Mouse (Mus musculus) heart, adult 11 months (tissue): Measurements from ENCODE around the gene Dapk2.

Source experiments
- DNase-seq: peaks from one replicate; pipeline ENCODE4 v3.0.0; 2022

The Dapk2 gene

GRCm38 (mm10) chr9:66157958-66158830 lies at the start of gene Dapk2:
Dapk2 (plus strand) TSS chr9:66158223.
- DNase-seq: peak; percentile 98

GRCm38 (mm10) chr9:66109574-66109973 lies 48.4 kb upstream of the Dapk2 start:
- DNase-seq: peak; percentile 23

DNA sequence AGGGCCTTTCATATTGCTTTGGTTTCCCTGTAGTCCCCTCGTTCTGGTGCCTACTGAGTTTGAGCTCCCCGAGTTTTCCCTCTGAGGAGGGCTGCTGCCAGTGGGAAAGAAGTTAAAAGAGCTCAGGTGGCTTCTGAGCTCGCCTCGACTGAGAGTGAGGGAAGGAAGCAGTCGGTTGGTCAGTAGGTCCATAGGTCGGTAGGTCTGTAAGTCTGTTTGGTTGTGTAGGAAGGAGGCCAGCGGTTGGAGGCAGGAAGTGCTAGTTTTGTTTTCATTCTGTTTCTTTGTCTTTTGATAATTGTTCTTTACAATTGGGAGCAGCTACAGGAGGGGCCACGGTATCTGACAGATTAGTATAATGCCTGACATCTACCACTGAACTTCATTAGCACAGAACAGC lies 47.9 kb upstream of the Dapk2 start:
- peak; percentile 25 for DNase-seq

GRCm38 (mm10) chr9:66110611-66111379 lies 47.2 kb upstream of the Dapk2 start:
- peak; percentile 64 for DNase-seq

DNA sequence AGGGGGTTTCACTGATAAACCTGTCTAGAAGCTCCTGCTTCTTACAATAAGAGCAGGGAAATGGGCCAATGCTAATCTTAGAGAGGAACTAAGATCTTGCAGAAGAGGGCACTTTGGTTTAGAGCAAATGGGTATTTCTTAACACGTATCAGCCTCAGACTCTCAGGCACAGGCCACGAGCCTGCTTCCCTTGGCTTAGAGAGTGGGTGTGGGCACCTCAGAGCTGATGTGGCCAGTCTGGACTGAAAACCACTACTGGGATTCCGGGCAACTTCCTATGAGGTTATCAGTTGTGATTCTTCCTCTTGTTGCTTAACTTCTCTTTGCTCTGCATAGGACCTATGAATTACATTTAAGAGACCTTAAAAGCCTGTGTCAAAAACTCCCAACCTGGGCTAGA lies 43.7 kb upstream of the Dapk2 start:
- DNase-seq: peak; percentile 92

GRCm38 (mm10) chr9:66116890-66117289 lies 41.1 kb upstream of the Dapk2 start:
- DNase-seq: peak; percentile 96

- no peak for DNase-seq
Measured at GRCm38 (mm10) chr9:66119498-66119897, 38.5 kb upstream of the Dapk2 start.

- peak; percentile 54 for DNase-seq
Measured at GRCm38 (mm10) chr9:66120106-66120505, 37.9 kb upstream of the Dapk2 start.

GRCm38 (mm10) chr9:66120945-66121344 lies 37.1 kb upstream of the Dapk2 start:
- peak; percentile 15 for DNase-seq

DNA sequence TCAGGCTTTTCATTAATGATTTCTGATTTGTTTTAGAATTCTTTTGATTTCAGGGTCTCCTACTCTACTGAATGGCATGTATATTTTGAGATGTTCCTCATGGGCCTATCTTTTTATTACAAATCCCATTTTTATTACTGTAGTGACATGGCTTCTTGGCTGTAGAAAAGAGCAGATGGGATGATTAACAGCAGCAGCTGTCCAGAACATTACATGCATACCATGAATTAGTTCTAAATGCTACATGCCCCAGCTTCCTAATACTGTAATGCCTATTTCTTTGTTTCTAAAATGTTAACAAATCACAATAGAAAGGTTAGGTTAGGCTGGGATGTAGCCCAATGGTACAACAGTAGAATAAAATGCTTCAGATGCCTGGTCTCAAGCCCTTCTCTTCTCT lies 36.6 kb upstream of the Dapk2 start:
- DNase-seq: no peak

DNA sequence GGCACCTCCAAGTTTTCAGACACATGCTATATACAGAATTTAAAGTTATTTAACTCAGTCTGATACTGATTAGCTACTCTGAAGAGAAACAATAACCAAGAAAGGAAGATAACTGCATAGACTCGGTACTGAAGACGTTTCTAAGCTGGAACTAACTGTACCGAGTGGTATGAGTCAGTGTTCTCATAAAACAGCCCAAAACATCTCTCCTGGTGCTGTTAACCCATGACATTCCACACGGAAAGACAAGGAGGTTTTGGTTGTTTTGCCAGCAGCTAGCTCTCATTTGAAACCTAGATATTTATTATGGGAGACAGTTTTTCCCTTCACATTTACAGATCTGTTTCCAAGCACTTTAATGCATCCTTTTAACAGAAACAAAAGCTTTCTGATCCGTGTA lies 34.4 kb upstream of the Dapk2 start:
- DNase-seq: no peak

GRCm38 (mm10) chr9:66124111-66124531 lies 33.9 kb upstream of the Dapk2 start:
- no peak for DNase-seq

GRCm38 (mm10) chr9:66124681-66125542 lies 33.1 kb upstream of the Dapk2 start:
- DNase-seq: peak; percentile 100

DNA sequence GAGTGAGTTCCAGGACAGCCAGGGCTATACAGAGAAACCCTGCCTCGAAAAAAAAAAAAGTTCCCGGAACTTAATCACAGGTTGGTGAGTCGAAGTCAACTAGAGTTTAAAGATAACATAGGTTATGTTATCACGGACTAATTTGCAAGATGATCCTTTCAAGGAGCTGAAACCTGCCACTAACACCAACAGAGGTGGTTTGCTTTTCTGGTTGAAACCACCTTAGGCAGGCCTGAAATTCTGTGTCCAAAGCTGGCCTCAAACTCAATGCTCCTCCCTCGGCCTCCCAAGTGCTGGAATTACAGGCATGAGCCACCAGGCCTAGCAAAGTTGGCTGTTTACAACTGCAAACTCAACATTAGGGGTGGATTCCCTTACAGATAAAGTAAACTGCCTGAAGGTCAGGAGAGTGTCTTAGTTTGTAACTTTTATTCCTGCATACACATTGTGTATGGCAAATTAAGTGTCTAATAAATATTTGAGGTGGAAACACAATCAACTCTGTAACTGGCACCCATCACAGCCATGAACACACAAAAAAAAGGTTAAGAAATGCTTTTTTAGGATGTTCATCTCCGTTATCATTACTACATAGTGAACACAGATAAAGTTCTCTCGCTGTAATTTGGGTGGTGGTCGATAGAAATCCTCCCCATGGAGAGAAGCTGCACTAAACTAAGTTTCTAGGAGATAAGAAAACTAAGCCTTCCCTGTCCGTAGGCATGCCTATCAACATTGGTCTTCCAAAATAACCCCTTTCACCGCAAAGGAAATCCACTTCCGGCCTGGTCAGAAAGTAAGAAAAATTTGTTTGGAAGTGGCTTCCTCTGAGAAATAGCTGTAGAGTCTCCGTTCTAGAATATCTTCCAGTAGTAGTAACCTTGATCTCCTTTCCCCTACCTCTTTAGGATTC lies 32.2 kb upstream of the Dapk2 start:
- peak; percentile 90 for DNase-seq

GRCm38 (mm10) chr9:66126456-66127192 lies 31.4 kb upstream of the Dapk2 start, which contains the start of the genes Snx1 and Ciao2a:
Snx1 (minus strand) TSS chr9:66126587.
Ciao2a (plus strand) TSS chr9:66126611.
- peak; percentile 99 for DNase-seq

- no peak for DNase-seq
Measured at GRCm38 (mm10) chr9:66127193-66127546, 30.9 kb upstream of the Dapk2 start.

DNA sequence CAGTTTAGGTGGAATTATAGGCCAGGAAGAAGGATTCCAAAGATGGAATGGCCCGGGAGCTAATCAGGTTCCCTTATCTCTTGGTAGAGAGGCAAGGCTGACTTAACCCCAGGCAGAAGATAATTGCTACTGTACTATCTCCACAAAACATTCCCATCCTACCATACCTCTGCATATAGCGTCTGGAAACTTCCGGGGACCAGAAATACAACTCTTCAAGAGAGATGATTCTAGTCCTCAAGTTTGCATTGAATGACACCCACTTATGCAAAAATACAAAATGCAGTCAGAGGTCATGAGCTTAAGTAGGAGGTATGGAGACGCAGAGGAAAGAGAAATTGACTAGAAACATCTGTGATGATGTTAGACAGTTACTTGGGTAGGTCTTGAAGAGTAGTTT lies 30.1 kb upstream of the Dapk2 start:
- peak; percentile 84 for DNase-seq

GRCm38 (mm10) chr9:66131466-66131865 lies 26.6 kb upstream of the Dapk2 start:
- peak; percentile 96 for DNase-seq

DNA sequence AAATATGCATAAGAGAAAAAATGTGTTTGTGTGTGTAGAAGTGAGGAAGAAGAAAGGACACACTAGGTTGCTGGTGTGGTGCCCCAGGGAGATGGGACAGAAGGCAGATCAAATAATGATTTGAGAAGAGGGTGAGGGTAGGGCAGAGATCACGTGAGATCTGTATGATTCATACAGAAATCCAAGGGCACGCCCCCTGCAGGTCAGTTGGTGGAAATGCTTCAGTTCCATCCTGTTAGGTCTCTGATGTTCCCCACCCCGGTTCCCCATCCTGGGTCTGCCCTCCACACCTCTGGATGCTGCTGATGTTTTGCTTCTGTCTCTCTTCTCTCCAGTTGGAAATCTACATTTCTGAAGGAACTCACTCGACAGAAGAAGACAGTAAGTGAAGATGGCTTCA lies 22.1 kb upstream of the Dapk2 start:
- DNase-seq: no peak

DNA sequence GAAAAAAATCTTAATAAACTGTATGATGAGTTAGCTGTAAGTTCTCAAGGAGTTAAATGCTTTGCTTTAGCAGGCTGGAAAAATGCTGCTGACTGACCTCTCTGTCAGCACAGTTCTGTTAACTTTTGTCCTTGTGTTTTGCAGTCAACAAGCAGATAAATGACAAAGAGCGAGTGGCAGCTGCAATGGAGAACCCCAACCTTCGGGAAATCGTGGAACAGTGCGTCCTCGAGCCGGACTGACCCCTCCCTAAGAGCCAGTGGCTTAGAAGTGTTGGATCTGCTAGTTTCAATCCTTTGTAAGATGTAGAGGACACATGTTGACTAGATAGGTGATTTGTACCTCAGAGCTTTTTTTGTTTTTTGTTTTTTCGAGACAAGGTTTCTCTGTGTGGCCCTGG lies 19.8 kb upstream of the Dapk2 start:
- DNase-seq: peak; percentile 81

GRCm38 (mm10) chr9:66142265-66142664 lies 15.8 kb upstream of the Dapk2 start:
- no peak for DNase-seq
